Mouse (Mus musculus) 3134 (cell line): ENCODE results near the gene Serpina5.

ENCODE experiments used
- DNase-seq: peaks from one replicate; pipeline ENCODE4 v3.0.0-alpha.2; 2011; ENCODE audit warnings: low spot score; ENCODE audit not compliant: insufficient read length; ENCODE audit errors: extremely low read depth

Gene Serpina5

GRCm38 (mm10) chr12:104125021-104125560, 24.2 kb downstream of the Serpina5 start:
- no peak for DNase-seq

GRCm38 (mm10) chr12:104127696-104128095, 26.8 kb downstream of the Serpina5 start, which contains the start of gene Serpina3b:
Gene Serpina3b, plus strand, starts transcription at chr12:104127996.
- DNase-seq: no peak

- no peak for DNase-seq
Observed at GRCm38 (mm10) chr12:104131041-104131440, 30.1 kb downstream of the Serpina5 start.

GRCm38 (mm10) chr12:104138216-104138615, 37.3 kb downstream of the Serpina5 start:
- no peak for DNase-seq

- DNase-seq: no peak
Observed at GRCm38 (mm10) chr12:104140543-104141103, 39.7 kb downstream of the Serpina5 start.

GRCm38 (mm10) chr12:104141506-104141905, 40.6 kb downstream of the Serpina5 start:
- peak; percentile 10 for DNase-seq

- DNase-seq: no peak
Observed at GRCm38 (mm10) chr12:104142427-104142826, 41.5 kb downstream of the Serpina5 start.

- no peak for DNase-seq
Observed at GRCm38 (mm10) chr12:104143286-104143685, 42.4 kb downstream of the Serpina5 start.

GRCm38 (mm10) chr12:104145571-104145970, 44.7 kb downstream of the Serpina5 start:
- DNase-seq: no peak

- no peak for DNase-seq
Observed at GRCm38 (mm10) chr12:104151989-104152388, 51.1 kb downstream of the Serpina5 start.

- DNase-seq: no peak
Observed at GRCm38 (mm10) chr12:104153041-104153645, 52.2 kb downstream of the Serpina5 start.

- DNase-seq: no peak
Observed at GRCm38 (mm10) chr12:104153656-104154055, 52.7 kb downstream of the Serpina5 start, which contains the start of gene Serpina3c. Gene Serpina3c, minus strand, starts transcription at chr12:104153870.
